Mouse (Mus musculus): ENCODE data around the gene Ppp1r36. TPM values are rescaled to one million over a fixed set of nuclear protein-coding genes. Genes with fewer than 3 reads are reported as not detected.

Ppp1r36 gene
- total and polyA plus RNA-seq, 3 experiments, result not detected

DNA sequence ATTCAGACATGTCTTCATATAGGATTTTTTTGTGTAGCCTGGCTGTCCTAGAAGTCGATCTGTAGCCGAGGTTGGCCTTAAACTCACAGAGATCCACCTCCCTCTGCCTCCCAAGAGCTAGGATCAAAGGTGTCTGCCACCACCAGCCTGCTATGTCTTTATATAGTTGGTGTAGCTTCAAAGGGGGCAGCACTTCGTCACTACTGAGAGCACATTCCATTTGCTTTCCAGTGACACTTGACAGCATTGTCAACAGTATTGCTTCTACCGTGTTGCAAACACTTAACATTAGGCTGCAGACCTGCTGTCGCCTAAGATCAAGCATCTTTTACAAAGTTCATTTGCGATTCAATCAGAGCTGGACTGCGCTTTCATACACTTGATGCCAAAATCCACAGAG lies 16.8 kb downstream of the Ppp1r36 start:
- no peaks in the 10 kb centered on the region for H3K36me3 ChIP-seq (ENCODE audit: control insufficient read depth in 1 of 2, insufficient read depth in 2 of 2, low read length in 2 of 2)
- peaks cover 6 to 8% of the 10 kb centered on the region in 2 experiments; a peak in 3 of 4 replicates for H3K27me3 ChIP-seq (ENCODE audit: control insufficient read depth in 1 of 2, insufficient read depth in 2 of 2, low read length in 2 of 2)
- H3K4me1 ChIP-seq (ENCODE audit: control insufficient read depth in 1 of 2, insufficient read depth in 2 of 2, low read length in 2 of 2), result no peaks in the 10 kb centered on the region
- no peaks in the 10 kb centered on the region for H3K9me3 ChIP-seq (replicated peaks; ENCODE audit: insufficient read depth, low read length)
- H3K79me2 ChIP-seq (ENCODE audit: control insufficient read depth, insufficient read depth, low read length, poor library complexity), result no peaks in the 10 kb centered on the region
- DNase-seq (ENCODE audit: low read depth, low spot score), result no peak
- H3K4me3 ChIP-seq (ENCODE audit: control insufficient read depth in 1 of 2, insufficient read depth in 1 of 2, low read depth in 2 of 2, low read length in 2 of 2), result no peak overlapping the region
- H3K9ac ChIP-seq (ENCODE audit: control insufficient read depth, low read depth, low read length, poor library complexity, severe bottlenecking), result no peak overlapping the region
- TF ChIP-seq GATA1 (IDR thresholded peaks at IDR 0.05; ENCODE audit: low read depth, low read length) (no peak), ZMIZ1 (IDR thresholded peaks at IDR 0.05; ENCODE audit: low read depth, low read length) (no peak), ZNF384 (IDR thresholded peaks at IDR 0.05; ENCODE audit: low read depth, low read length) (no peak), ZC3H11A (IDR thresholded peaks at IDR 0.05; ENCODE audit: low read depth, low read length) (no peak), MXI1 (IDR thresholded peaks at IDR 0.05; ENCODE audit: low read depth, low read length) (no peak), TBP (IDR thresholded peaks at IDR 0.05; ENCODE audit: low read depth, low read length) (no peak), CHD1 (IDR thresholded peaks at IDR 0.05; ENCODE audit: low read depth, low read length) (no peak), CTCF (IDR thresholded peaks at IDR 0.05 in 2 of 3, conservative IDR thresholded peaks at IDR 0.05 in 1 of 3; ENCODE audit: control insufficient read depth in 1 of 3, insufficient read depth in 1 of 3, low read depth in 2 of 3, low read length in 3 of 3, poor library complexity in 1 of 3, severe bottlenecking in 1 of 3) (no peak), HCFC1 (IDR thresholded peaks at IDR 0.05; ENCODE audit: low read depth, low read length) (no peak), POLR2AphosphoS5 (IDR thresholded peaks at IDR 0.05; ENCODE audit: borderline replicate concordance, low read depth, low read length) (no peak), MAX (IDR thresholded peaks at IDR 0.05; ENCODE audit: low read length) (no peak), NRF1 (IDR thresholded peaks at IDR 0.05; ENCODE audit: insufficient read depth, low read depth, low read length, poor library complexity, severe bottlenecking) (no peak)
- no peak overlapping the region for H3K27ac ChIP-seq (ENCODE audit: control insufficient read depth, low read depth, low read length)

DNA sequence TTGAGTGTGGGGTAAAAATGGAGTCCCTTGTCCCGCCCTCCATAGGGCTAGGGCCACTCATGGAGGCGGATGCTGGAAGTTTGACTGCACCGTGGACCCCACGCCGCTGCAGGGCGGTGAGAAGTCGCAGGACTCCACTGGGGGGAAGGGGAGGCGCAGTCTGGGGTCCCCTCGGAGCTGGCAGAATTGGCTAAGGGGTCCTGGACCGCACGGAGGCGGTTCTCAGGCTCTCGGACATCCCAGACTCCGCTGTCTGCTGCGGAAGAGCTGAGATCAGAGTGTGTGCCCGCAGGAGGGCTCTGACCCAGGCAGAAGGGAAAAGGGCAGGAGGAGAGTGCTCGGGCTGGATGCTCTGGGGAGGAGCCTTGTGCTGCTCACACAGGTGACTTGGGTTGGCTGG lies 17.7 kb downstream of the Ppp1r36 start:
- no peak for TF ChIP-seq RAD21 (IDR thresholded peaks at IDR 0.05; ENCODE audit: low read depth, low read length)
- TF ChIP-seq SMC3 (IDR thresholded peaks at IDR 0.05; ENCODE audit: low read depth, low read length), result no peak
- TF ChIP-seq HCFC1 (IDR thresholded peaks at IDR 0.05; ENCODE audit: low read depth, low read length), result no peak
- TF ChIP-seq CHD1 (IDR thresholded peaks at IDR 0.05; ENCODE audit: low read depth, low read length), result no peak
- TF ChIP-seq TAL1 (IDR thresholded peaks at IDR 0.05; ENCODE audit: low read length), result no peak
- TF ChIP-seq MEF2A (IDR thresholded peaks at IDR 0.05; ENCODE audit: extremely low read depth, insufficient replicate concordance, low read depth, low read length, poor library complexity, severe bottlenecking), result no peak
- no peak for TF ChIP-seq POLR2A (IDR thresholded peaks at IDR 0.05; ENCODE audit: control insufficient read depth in 1 of 2, insufficient read depth in 1 of 2, low read depth in 1 of 2, low read length in 2 of 2, poor library complexity in 1 of 2)
- TF ChIP-seq ELF1 (IDR thresholded peaks at IDR 0.05; ENCODE audit: low read depth, low read length), result no peak
- no peak for TF ChIP-seq ZMIZ1 (IDR thresholded peaks at IDR 0.05; ENCODE audit: low read depth, low read length)
- no peak for TF ChIP-seq RCOR1 (IDR thresholded peaks at IDR 0.05; ENCODE audit: low read depth, low read length)
- no peak for TF ChIP-seq MYB (IDR thresholded peaks at IDR 0.05; ENCODE audit: low read depth, low read length)
- no peak for TF ChIP-seq POLR2AphosphoS2 (IDR thresholded peaks at IDR 0.05; ENCODE audit: low read length)
- no peak for TF ChIP-seq MAFK (IDR thresholded peaks at IDR 0.05; ENCODE audit: borderline replicate concordance, low read depth, low read length)
- TF ChIP-seq BHLHE40 (IDR thresholded peaks at IDR 0.05; ENCODE audit: borderline replicate concordance, low read depth, low read length), result no peak
- TF ChIP-seq MYC (IDR thresholded peaks at IDR 0.05; ENCODE audit: low read depth, low read length), result no peak
- no peak for TF ChIP-seq CHD2 (IDR thresholded peaks at IDR 0.05; ENCODE audit: low read length)
- TF ChIP-seq GABPA (IDR thresholded peaks at IDR 0.05; ENCODE audit: low read depth, low read length), result no peak
- TF ChIP-seq NELFE (IDR thresholded peaks at IDR 0.05; ENCODE audit: low read depth, low read length), result no peak
- TF ChIP-seq JUND (IDR thresholded peaks at IDR 0.05; ENCODE audit: low read depth, low read length), result no peak
- no peak for TF ChIP-seq UBTF (IDR thresholded peaks at IDR 0.05; ENCODE audit: borderline replicate concordance, insufficient read depth, low read depth, low read length)
- no peaks in the 10 kb centered on the region for H3K4me1 ChIP-seq (ENCODE audit: control insufficient read depth in 1 of 2, insufficient read depth in 2 of 2, low read length in 2 of 2)
- peaks cover 3 to 8% of the 10 kb centered on the region in 2 experiments; a peak in 3 of 4 replicates for H3K27me3 ChIP-seq (ENCODE audit: control insufficient read depth in 1 of 2, insufficient read depth in 2 of 2, low read length in 2 of 2)
- no peaks in the 10 kb centered on the region for H3K36me3 ChIP-seq (ENCODE audit: control insufficient read depth in 1 of 2, insufficient read depth in 2 of 2, low read length in 2 of 2)
- no peaks in the 10 kb centered on the region for H3K79me2 ChIP-seq (ENCODE audit: control insufficient read depth, insufficient read depth, low read length, poor library complexity)
- H3K4me3 ChIP-seq (ENCODE audit: control insufficient read depth in 1 of 2, insufficient read depth in 1 of 2, low read depth in 2 of 2, low read length in 2 of 2), result no peak overlapping the region
- H3K9me3 ChIP-seq (replicated peaks; ENCODE audit: insufficient read depth, low read length), result no peaks in the 10 kb centered on the region
- H3K9ac ChIP-seq (ENCODE audit: control insufficient read depth, low read depth, low read length, poor library complexity, severe bottlenecking), result no peak overlapping the region
- no peak for DNase-seq (ENCODE audit: low read depth, low spot score)
- H3K27ac ChIP-seq (ENCODE audit: control insufficient read depth, low read depth, low read length), result no peak overlapping the region

Data from MEL (cell line).